Mouse (Mus musculus) forebrain, embryonic 13.5 days (tissue): Measurements from ENCODE around the gene Zdhhc19. TPM values are rescaled to one million over a fixed set of nuclear protein-coding genes. Genes with fewer than 3 reads are reported as not detected.

Experiments
- ATAC-seq: fragments of 200-750 bp; cut with Nextera tagmentation; 2 replicates; pipeline ENCODE4 v1.8.0; 2017
- H3K27ac ChIP-seq: fragments of 300-500 bp; sonication (generic); 2 replicates; pipeline ENCODE4 v1.5.1; 2015; ENCODE audit warnings: inconsistent platforms, mild to moderate bottlenecking, moderate library complexity
- H3K27me3 ChIP-seq: fragments of 300-500 bp; sonication (generic); 2 replicates; pipeline ENCODE4 v1.6.1; 2015; ENCODE audit warnings: mild to moderate bottlenecking, inconsistent platforms
- H3K36me3 ChIP-seq: fragments of 300-500 bp; sonication (generic); 2 replicates; pipeline ENCODE4 v1.6.1; 2015; ENCODE audit warnings: mild to moderate bottlenecking, inconsistent platforms; ENCODE audit not compliant: poor library complexity, severe bottlenecking
- H3K4me1 ChIP-seq: fragments of 300-500 bp; sonication (generic); 2 replicates; pipeline ENCODE4 v1.6.1; 2015; ENCODE audit warnings: inconsistent platforms
- H3K4me2 ChIP-seq: fragments of 300-500 bp; sonication (generic); 2 replicates; pipeline ENCODE4 v1.6.1; 2015; ENCODE audit warnings: inconsistent platforms, mild to moderate bottlenecking, moderate library complexity
- H3K4me3 ChIP-seq: fragments of 300-500 bp; sonication (generic); 2 replicates; pipeline ENCODE4 v1.5.1; 2015; ENCODE audit warnings: mild to moderate bottlenecking, inconsistent platforms
- H3K9ac ChIP-seq: fragments of 300-500 bp; sonication (generic); 2 replicates; pipeline ENCODE4 v1.6.1; 2015; ENCODE audit warnings: mild to moderate bottlenecking, inconsistent platforms
- H3K9me3 ChIP-seq: fragments of 300-500 bp; sonication (generic); replicated peaks from 2 replicates; pipeline ENCODE4 v1.6.1; 2016; ENCODE audit warnings: inconsistent platforms
- WGBS: fragments of 180-500 bp; shearing (Covaris S2); methylation state at CpG from one replicate; pipeline ENCODE4 v1.1.7; 2015; 5-methylcytosine and 5-hydroxymethylcytosine counted together
- polyA plus RNA-seq: library from polyadenylated mRNA; unstranded; fragments of >200 nt; fragmentation: Nextera tagmentation; extraction: Ambion mirVana; gene quantifications from 2 replicates; pipeline ENCODE4 v1.2.1, GENCODE M21; 2015

The Zdhhc19 gene
- polyA plus RNA-seq = not detected in 2 replicates

DNA sequence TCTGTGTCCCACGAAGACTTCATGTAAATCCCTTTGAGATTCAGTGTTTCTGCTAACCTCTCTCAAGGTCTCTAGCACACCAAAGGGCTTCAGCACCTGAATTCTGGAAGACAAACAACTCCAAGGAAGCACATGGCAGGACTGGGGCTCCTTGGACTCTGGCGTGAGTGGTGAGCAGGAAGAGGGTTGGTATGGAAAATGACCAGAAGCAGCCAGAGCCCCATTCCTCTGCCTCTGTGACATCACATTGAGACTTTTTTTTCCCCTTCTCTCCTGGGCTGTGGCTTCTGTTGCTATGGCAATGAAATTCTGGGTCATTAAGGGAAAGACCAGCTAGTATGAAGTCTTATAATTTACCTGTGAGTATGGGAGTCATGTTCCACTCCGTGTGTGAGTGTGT is at the start of gene Zdhhc19:
Zdhhc19 (plus strand) TSS at position 301 of the 400 bp plus-strand sequence.
- Histone ChIP-seq H3K4me1 (no peaks in the 10 kb centered on the region), H3K27ac (no peak within 1 kb of the TSS), H3K4me2 (no peak within 1 kb of the TSS), H3K9ac (no peak within 1 kb of the TSS), H3K4me3 (no peak within 1 kb of the TSS), H3K27me3 (no peaks in the 10 kb centered on the region), H3K9me3 (no peaks in the 10 kb centered on the region), H3K36me3 (no peaks in the 10 kb centered on the region)
- ATAC-seq = no peak
- 74% methylated on average over 3 of the region's 3 CpGs for WGBS

DNA sequence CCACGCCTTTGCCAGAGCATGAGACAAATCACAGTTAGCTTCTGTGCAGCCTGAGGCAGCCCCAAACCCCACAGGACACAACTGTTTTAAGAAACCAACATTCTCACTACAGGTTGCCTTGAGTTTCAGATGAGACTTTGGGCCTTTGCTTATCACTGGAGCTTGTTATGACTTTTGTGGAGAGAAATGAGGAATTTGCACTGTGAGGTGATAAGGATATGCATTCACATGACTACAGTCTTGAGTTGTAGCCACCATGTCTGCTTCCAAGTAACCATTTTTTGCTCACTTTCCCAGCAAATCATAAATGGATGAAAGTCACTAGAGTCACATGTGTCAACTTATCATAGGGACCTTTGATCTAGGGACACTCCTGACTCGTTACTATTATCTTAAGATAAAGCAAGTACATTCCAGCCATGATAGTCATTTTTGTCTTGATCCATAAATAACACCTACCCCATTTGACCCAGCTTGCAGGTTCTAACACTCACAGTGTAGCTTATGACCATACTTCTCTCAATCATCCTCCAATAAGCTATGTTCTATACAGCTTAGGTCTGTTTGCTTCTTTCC is 49.4 kb upstream of the Zdhhc19 start:
- Histone ChIP-seq H3K4me2 (no peak overlapping the region), H3K27ac (no peak overlapping the region), H3K4me1 (no peaks in the 10 kb centered on the region), H3K9ac (no peak overlapping the region), H3K36me3 (peaks cover 1% of the 10 kb centered on the region; the same call in 1 of the 2 replicates), H3K27me3 (no peaks in the 10 kb centered on the region), H3K4me3 (no peak overlapping the region), H3K9me3 (no peaks in the 10 kb centered on the region)
- 92% methylated on average over 2 of the region's 2 CpGs for WGBS
- ATAC-seq = no peak

DNA sequence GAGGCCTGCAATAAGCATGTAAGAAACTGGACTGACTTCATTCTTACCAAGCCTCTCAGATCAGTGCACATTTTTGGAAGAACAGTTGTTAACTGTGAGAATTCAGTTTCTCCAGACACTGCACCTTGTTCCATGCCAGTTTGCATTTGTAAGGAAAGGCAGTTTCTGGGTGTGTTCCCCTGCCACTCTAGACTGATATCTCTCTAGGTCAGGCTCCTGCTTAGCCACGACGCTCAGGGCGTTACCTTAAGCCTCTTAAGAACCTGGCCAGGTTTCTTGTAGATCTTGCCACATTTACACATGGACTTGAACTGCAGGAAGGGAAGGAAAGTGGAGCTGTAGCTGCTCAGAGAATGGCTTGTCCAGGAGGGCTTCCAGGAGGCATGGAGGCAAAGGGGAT is 46.4 kb upstream of the Zdhhc19 start:
- Histone ChIP-seq H3K4me1 (no peaks in the 10 kb centered on the region), H3K9me3 (no peaks in the 10 kb centered on the region), H3K4me2 (no peak overlapping the region), H3K4me3 (no peak overlapping the region), H3K27ac (no peak overlapping the region), H3K27me3 (no peaks in the 10 kb centered on the region), H3K36me3 (peaks cover 20% of the 10 kb centered on the region), H3K9ac (no peak overlapping the region)
- ATAC-seq = no peak
- 94% methylated on average over 3 of the region's 3 CpGs for WGBS

DNA sequence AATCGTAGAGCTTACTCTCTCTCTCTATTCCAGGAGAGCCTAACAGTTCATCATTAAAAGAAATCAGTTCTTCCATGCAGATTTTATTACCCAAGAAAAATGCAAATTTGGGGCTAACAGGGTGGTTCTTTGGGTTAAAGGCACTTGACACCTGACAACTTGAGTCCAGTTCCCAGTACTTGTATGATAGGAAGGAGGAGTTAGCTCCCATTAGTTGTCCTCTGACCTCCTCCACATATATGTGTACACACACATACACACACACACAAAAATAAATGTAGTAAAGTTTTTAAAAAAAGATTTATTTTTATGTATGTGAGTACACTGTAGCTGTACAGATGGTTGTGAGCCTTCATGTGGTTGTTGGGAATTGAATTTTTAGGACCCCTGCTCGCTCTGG is 45.9 kb upstream of the Zdhhc19 start:
- WGBS = 93% methylated on average over 2 of the region's 2 CpGs
- Histone ChIP-seq H3K27ac (no peak overlapping the region), H3K9ac (no peak overlapping the region), H3K27me3 (no peaks in the 10 kb centered on the region), H3K4me3 (no peak overlapping the region), H3K4me2 (no peak overlapping the region), H3K9me3 (no peaks in the 10 kb centered on the region), H3K4me1 (no peaks in the 10 kb centered on the region), H3K36me3 (peaks cover 23% of the 10 kb centered on the region)
- ATAC-seq = no peak

DNA sequence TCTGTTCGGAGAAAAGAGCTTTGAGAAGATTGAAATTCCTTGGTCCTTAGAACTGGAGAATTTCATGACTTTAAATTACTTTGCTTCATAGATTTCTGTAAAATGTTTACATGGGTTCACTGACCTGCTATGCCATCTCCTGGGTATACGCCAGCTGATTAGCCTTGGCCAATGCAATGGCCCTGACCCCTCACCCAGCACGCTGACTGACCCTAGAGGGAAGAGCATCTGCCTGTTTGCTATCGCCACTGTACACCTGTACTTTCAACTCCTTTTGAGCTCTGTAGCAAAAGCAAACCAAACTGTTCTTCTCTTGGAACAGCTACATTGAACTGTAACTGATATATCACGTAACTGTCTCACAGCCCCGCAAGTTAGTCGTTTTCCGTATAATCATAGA is 43.0 kb upstream of the Zdhhc19 start:
- Histone ChIP-seq H3K27ac (no peak overlapping the region), H3K9me3 (no peaks in the 10 kb centered on the region), H3K27me3 (no peaks in the 10 kb centered on the region), H3K4me3 (no peak overlapping the region), H3K36me3 (peaks cover 35% of the 10 kb centered on the region), H3K4me2 (no peak overlapping the region), H3K4me1 (no peaks in the 10 kb centered on the region), H3K9ac (no peak overlapping the region)
- WGBS = 98% methylated on average over 8 of the region's 8 CpGs
- ATAC-seq = no peak

DNA sequence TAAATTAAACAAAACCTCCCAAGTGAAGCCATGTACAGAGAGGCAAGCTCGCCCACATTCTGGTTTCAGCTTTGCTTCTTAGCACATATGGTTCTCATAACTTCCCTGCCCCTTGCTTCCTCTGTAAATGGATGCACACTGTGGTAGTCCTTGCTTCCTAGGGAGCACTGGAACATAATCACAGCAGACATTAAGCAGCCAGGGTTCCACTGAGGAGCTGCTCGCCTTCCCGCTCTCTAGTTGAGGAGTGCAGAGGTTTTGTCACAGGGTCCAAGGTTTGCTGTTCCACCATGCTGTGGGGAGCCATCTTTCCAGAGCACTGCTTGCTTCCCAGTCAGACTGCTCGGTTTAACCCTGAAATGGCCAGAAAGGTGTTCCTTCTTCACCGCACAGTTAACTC is 41.4 kb upstream of the Zdhhc19 start:
- 92% methylated on average over 5 of the region's 5 CpGs for WGBS
- Histone ChIP-seq H3K36me3 (peaks cover 35% of the 10 kb centered on the region), H3K9me3 (no peaks in the 10 kb centered on the region), H3K4me1 (no peaks in the 10 kb centered on the region), H3K27me3 (no peaks in the 10 kb centered on the region), H3K4me2 (no peak overlapping the region), H3K9ac (no peak overlapping the region), H3K4me3 (no peak overlapping the region), H3K27ac (no peak overlapping the region)
- ATAC-seq = no peak

DNA sequence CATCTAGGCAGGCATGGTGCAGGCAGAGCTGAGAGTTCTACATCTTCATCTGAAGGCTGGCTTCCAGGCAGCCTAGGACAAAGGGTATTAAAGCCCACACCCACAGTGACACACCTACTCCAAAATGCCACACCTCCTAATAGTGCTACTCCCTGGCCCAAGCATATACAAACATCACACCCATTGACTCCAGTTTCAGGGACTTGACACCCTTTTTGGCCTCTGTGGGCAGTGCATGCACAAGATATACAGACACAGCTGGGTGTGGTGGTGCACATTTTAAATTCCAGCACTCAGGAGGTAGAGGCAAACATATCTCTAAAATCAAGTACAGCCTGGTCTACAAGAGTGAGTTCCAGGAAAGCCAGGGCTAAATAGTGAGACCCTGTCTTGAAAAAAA is 40.0 kb upstream of the Zdhhc19 start:
- Histone ChIP-seq H3K9ac (no peak overlapping the region), H3K36me3 (peaks cover 35% of the 10 kb centered on the region), H3K27ac (no peak overlapping the region), H3K27me3 (no peaks in the 10 kb centered on the region), H3K9me3 (no peaks in the 10 kb centered on the region), H3K4me2 (no peak overlapping the region), H3K4me1 (no peaks in the 10 kb centered on the region), H3K4me3 (no peak overlapping the region)
- no peak for ATAC-seq

DNA sequence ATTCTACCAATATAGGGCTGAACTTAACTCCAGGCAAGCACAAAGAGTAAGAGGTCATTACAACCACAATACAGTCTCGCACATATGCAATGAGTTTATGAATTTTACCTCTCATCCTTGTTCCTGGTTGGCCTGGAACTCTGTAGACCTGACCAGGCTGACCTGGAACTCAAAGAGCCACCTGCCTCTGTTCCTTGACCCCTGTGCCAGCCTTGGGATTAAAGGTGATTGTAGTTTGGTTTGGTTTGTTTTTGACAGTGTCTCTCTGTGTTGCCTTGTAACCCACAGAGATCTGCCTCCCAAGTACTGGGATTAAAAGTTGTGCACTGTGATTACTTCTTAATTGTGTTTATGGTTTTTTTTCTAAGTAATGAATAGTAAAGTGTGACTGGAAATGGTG is 39.3 kb upstream of the Zdhhc19 start:
- Histone ChIP-seq H3K4me3 (no peak overlapping the region), H3K27me3 (no peaks in the 10 kb centered on the region), H3K9ac (no peak overlapping the region), H3K27ac (no peak overlapping the region), H3K4me1 (no peaks in the 10 kb centered on the region), H3K9me3 (no peaks in the 10 kb centered on the region), H3K4me2 (no peak overlapping the region), H3K36me3 (peaks cover 33% of the 10 kb centered on the region)
- 94% methylated on average over 1 of the region's 1 CpGs for WGBS
- no peak for ATAC-seq

DNA sequence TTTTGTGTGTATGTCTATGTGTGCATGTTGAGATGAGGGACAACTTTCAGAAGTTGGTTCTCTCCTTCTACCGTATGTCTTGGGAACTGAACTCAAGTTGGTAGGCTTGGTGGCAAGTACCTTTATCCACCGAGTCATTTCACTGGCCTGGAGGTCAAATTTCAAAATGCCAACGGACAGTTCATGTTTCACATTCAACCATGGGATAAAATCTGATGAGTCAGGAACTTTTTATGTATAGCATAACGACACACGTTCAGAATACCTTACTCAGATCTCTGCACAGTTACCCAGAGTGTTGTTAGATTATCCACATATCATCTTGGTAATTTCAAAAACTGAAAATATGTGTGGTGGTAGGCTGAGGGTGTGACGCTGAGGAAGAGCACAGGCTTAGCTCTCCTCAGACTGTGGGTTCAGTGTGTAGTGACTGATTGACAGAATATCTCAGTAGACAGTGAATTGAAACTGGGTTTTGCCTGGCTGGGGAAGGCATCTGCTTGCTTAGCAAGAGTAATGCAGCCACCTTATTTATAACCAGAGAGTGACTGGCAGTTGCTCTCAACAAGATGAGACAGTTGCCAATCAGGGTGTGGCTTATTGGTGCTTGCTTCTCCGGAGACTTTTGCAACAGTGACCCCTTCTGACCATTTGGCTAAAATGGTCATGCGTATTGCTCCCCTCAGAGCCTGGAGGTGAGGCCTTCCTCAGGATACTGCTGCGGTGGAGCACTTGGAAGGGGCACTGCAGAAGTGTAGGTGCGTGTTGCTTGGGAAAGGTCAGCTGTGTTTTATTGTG is 38.3 kb upstream of the Zdhhc19 start:
- Histone ChIP-seq H3K4me1 (no peaks in the 10 kb centered on the region), H3K27me3 (no peaks in the 10 kb centered on the region), H3K27ac (no peak overlapping the region), H3K9ac (no peak overlapping the region), H3K9me3 (no peaks in the 10 kb centered on the region), H3K4me3 (no peak overlapping the region), H3K4me2 (no peak overlapping the region), H3K36me3 (peaks cover 31% of the 10 kb centered on the region)
- WGBS = 70% methylated on average over 10 of the region's 10 CpGs
- ATAC-seq = no peak

DNA sequence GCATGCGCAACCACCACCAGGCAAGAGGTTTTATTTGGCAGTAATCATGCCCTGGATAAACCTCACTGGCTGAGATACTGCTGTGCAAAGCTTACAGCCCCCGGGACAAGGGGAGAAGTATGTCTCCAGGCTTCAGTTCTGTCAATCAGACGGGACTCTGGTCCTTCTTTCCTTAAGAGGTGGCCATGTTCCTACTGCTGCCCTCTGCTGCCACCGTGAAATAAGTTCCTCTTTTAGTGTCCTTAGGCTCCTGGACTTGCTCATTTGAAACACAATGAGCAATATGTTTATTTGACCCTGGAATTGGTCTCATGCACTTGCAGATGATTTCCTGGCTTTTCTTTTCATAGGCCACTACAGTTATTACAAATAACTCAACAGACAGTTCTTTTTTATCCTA is 35.5 kb upstream of the Zdhhc19 start:
- no peak for ATAC-seq
- 57% methylated on average over 4 of the region's 4 CpGs for WGBS

DNA sequence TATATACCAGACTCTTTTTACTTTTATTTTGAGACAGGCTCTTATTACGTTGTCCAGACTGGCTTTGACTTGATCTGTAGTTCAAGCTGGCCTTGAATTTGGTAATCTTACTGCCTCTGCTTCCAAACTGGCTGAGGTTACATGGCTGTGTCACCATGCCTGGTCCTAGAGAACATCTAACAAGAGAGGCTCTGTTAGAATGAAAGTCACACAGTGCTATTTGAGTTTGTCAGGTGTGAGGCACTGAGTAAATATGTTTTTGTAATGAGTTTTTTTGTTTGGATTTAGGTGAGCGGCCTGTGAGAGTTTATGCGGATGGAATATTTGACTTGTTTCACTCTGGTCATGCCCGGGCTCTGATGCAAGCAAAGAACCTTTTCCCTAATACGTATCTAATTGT is 34.4 kb upstream of the Zdhhc19 start:
- no peaks in the 10 kb centered on the region for H3K4me1 ChIP-seq
- ATAC-seq = no peak
- no peak overlapping the region for H3K9ac ChIP-seq
- peaks cover 26% of the 10 kb centered on the region for H3K36me3 ChIP-seq
- no peaks in the 10 kb centered on the region for H3K27me3 ChIP-seq
- H3K27ac ChIP-seq = no peak overlapping the region
- no peak overlapping the region for H3K4me2 ChIP-seq
- no peaks in the 10 kb centered on the region for H3K9me3 ChIP-seq
- no peak overlapping the region for H3K4me3 ChIP-seq
- WGBS = 96% methylated on average over 5 of the region's 5 CpGs

More for the DNA sequence above, 35.5 kb upstream of the Zdhhc19 start:
- Histone ChIP-seq H3K27me3 (no peaks in the 10 kb centered on the region), H3K9me3 (no peaks in the 10 kb centered on the region), H3K4me2 (no peak overlapping the region), H3K4me3 (no peak overlapping the region), H3K36me3 (peaks cover 32% of the 10 kb centered on the region), H3K9ac (no peak overlapping the region), H3K27ac (no peak overlapping the region), H3K4me1 (no peaks in the 10 kb centered on the region)

DNA sequence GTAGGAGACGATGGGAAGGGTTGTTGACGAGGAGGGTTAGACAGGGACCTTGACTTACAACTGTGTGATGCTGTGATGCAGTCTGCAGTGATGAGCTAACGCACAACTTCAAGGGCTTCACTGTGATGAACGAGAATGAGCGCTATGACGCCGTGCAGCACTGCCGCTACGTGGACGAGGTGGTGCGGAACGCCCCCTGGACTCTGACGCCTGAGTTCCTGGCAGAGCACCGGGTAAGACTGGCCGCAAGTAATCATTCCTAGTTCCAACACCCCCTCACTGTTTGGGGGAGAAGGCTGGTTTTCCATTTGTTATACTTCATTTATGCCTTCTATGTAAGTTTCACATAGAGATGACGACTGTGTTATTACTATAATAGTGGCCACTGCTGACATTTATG is 33.1 kb upstream of the Zdhhc19 start:
- no peaks in the 10 kb centered on the region for H3K4me1 ChIP-seq
- no peak overlapping the region for H3K9ac ChIP-seq
- no peak for ATAC-seq
- H3K36me3 ChIP-seq = peaks cover 35% of the 10 kb centered on the region
- no peak overlapping the region for H3K4me2 ChIP-seq
- H3K27ac ChIP-seq = no peak overlapping the region
- H3K4me3 ChIP-seq = no peak overlapping the region
- H3K27me3 ChIP-seq = no peaks in the 10 kb centered on the region
- 93% methylated on average over 16 of the region's 16 CpGs for WGBS
- no peaks in the 10 kb centered on the region for H3K9me3 ChIP-seq

DNA sequence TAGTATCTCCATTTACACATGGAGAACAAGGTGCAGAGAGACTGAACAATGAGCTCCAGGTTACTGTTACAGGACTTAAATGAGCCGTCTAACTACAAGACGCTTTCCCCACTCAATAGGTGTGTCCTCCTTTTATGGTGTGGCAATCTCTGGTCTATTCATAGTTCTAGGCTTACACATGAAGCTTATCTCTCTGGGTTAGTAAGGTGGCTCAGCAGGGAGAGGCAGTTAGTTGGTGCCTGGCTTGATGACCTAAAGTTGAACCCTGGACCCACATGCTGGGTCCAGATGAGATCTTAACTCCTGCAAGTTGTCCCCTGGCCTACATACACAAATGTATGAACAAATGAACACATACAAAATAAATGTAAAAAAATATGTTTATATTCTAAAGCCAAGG is 32.6 kb upstream of the Zdhhc19 start:
- H3K36me3 ChIP-seq = peaks cover 40% of the 10 kb centered on the region
- ATAC-seq = no peak

More for the DNA sequence above, 32.6 kb upstream of the Zdhhc19 start:
- H3K27ac ChIP-seq = no peak overlapping the region
- H3K4me1 ChIP-seq = no peaks in the 10 kb centered on the region
- H3K4me3 ChIP-seq = no peak overlapping the region
- WGBS = 88% methylated on average over 2 of the region's 2 CpGs
- H3K9me3 ChIP-seq = no peaks in the 10 kb centered on the region
- no peak overlapping the region for H3K9ac ChIP-seq
- no peaks in the 10 kb centered on the region for H3K27me3 ChIP-seq
- H3K4me2 ChIP-seq = no peak overlapping the region
